Mouse (Mus musculus): Measurements from ENCODE around the gene Vps45. TPM values are rescaled to one million over a fixed set of nuclear protein-coding genes. Genes with fewer than 3 reads are reported as not detected.

The Vps45 gene
- polyA plus RNA-seq, 1 experiment from 2014 or later, result 33.6 TPM

DNA sequence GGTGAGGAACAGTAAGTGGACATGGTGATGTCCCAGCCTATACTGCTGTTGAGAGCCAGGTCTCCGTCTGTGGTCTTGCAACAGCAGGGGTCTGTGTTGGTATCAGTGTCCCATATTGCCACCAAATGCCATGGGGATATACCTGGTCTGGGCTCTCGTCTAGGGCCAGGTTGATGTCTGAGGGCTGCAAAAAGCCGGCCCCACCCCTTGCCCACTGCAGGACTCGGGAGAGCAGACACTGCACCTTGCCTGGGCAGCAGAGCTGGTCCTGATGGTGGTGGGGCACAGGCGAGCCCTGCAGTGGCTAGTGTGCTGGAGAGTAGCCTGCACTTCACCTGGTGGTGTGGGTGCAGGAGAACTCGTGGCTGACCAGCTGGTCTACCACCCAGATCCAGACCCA lies 19.8 kb upstream of the Vps45 start:
- peaks cover 2% of the 10 kb centered on the region for H3K4me1 ChIP-seq
- WGBS, result 60% methylated on average over 6 of the region's 6 CpGs
- H3K9me3 ChIP-seq, result no peaks in the 10 kb centered on the region
- no peak overlapping the region for H3K9ac ChIP-seq
- H3K4me3 ChIP-seq, result no peak overlapping the region
- no peak overlapping the region for H3K27ac ChIP-seq (replicated peaks)
- no peaks in the 10 kb centered on the region for H3K27me3 ChIP-seq (replicated peaks)
- no peaks in the 10 kb centered on the region for H3K36me3 ChIP-seq
- H3K4me2 ChIP-seq, result no peak overlapping the region
- no peak for ATAC-seq (ENCODE audit: extremely low read depth, insufficient number of reproducible peaks, low FRiP score, low TSS enrichment)

DNA sequence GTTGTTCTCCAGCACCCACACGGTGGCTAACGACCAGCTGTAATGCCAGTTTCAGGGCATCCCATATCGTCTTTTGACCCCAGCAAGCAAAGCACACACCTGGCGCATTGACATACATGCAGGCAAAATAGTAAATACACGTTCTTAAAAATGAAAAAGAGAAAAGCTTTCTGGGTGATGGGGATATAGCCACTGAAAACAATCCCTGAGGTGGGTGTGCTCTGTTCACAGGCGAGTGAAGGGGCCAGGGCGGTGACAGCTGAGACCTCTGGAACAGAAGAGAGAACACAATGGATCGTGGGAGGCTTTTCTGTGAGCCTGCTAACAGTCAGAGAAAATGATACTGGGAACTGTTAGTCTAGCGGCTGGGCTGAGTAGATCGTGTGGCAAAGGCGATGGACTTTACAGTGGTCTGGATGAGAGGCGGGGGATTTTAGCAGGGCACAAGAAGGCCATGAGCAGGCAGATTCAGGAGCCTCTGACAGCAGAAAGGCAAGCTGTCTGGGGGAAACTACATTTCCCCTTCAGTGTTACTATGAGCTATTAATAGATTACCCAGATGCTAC lies 14.7 kb upstream of the Vps45 start:
- 47% methylated on average over 12 of the region's 12 CpGs for WGBS
- H3K4me1 ChIP-seq, result peaks cover 9% of the 10 kb centered on the region
- H3K4me2 ChIP-seq, result peak overlapping the region; percentile 42
- H3K4me3 ChIP-seq, result no peak overlapping the region
- H3K27me3 ChIP-seq (replicated peaks), result no peaks in the 10 kb centered on the region
- H3K36me3 ChIP-seq, result no peaks in the 10 kb centered on the region
- H3K9ac ChIP-seq, result peak overlapping the region; percentile 58; the same call in 1 of the 2 replicates
- no peaks in the 10 kb centered on the region for H3K9me3 ChIP-seq
- no peak for ATAC-seq (ENCODE audit: extremely low read depth, insufficient number of reproducible peaks, low FRiP score, low TSS enrichment)
- peak overlapping the region; percentile 58 for H3K27ac ChIP-seq (replicated peaks)

DNA sequence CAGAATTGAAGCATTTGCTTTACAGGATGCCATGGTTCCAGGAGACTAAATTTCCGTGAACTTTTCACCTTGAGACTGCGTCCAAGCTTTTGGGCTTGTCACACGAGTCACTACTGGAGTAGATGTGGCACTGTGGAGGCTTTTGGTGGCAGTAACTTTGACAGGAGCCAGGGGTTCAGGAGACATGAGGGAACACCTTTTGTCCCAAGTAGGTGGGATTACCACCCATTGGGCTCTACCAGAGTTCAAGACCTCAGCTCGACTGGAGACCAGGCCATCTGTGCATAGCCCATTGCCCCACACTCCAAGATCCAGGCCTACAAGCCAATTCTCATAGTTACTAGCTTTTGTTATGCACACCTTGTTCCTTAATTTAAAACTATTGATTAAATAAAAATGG lies 12.0 kb upstream of the Vps45 start:
- H3K27ac ChIP-seq (replicated peaks), result no peak overlapping the region
- no peak overlapping the region for H3K4me3 ChIP-seq
- H3K4me1 ChIP-seq, result peaks cover 9% of the 10 kb centered on the region
- H3K4me2 ChIP-seq, result no peak overlapping the region
- no peaks in the 10 kb centered on the region for H3K36me3 ChIP-seq
- no peaks in the 10 kb centered on the region for H3K9me3 ChIP-seq
- no peak overlapping the region for H3K9ac ChIP-seq
- WGBS, result 71% methylated on average over 4 of the region's 4 CpGs
- H3K27me3 ChIP-seq (replicated peaks), result no peaks in the 10 kb centered on the region
- no peak for ATAC-seq (ENCODE audit: extremely low read depth, insufficient number of reproducible peaks, low FRiP score, low TSS enrichment)

DNA sequence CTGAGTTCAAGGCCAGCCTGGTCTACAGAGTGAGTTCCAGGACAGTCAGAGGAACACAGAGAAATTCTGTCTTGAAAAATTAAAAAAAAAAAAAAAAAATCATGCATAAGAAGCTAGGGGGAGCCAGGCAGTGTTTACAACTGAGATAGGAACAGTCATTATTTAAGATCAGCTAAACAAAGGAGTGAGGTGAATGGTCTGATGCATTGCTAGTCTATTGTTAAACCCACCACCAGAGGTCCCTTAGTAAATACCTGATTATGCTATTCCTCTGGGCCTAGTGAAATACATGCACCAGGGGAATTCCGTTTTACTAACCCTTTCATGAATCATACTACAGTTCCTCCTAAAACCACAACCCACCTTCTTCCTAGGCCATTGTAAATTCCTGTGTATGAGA lies 11.3 kb upstream of the Vps45 start:
- Histone ChIP-seq H3K9ac (no peak overlapping the region), H3K36me3 (no peaks in the 10 kb centered on the region), H3K4me1 (peaks cover 9% of the 10 kb centered on the region), H3K4me3 (no peak overlapping the region), H3K27ac (replicated peaks) (no peak overlapping the region), H3K27me3 (replicated peaks) (no peaks in the 10 kb centered on the region), H3K9me3 (no peaks in the 10 kb centered on the region), H3K4me2 (no peak overlapping the region)
- WGBS, result 69% methylated on average over 1 of the region's 1 CpGs
- ATAC-seq (ENCODE audit: extremely low read depth, insufficient number of reproducible peaks, low FRiP score, low TSS enrichment), result no peak

DNA sequence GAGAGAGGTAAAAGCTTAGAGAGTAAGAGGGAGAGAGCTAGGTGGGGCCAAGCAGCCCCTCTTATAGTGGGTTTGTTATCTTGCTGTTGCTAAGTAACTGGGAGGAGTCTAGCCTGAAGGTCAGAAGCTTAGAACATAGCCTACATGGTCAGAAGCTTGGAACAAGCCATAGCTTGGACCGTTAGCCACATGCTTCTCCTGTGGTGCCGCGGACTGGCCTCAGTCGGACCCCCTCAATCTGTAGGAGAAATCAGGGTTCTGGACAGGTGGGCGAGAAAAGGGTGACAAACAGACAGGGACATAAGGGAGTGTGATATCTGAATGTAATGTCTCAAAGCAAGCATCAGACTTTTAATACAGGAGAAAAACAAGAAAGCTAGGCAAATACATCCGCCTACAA lies 10.8 kb upstream of the Vps45 start:
- Histone ChIP-seq H3K4me1 (peaks cover 9% of the 10 kb centered on the region), H3K27me3 (replicated peaks) (no peaks in the 10 kb centered on the region), H3K4me2 (no peak overlapping the region), H3K27ac (replicated peaks) (no peak overlapping the region), H3K9ac (no peak overlapping the region), H3K9me3 (no peaks in the 10 kb centered on the region), H3K36me3 (no peaks in the 10 kb centered on the region), H3K4me3 (no peak overlapping the region)
- ATAC-seq (ENCODE audit: extremely low read depth, insufficient number of reproducible peaks, low FRiP score, low TSS enrichment), result no peak
- WGBS, result 85% methylated on average over 6 of the region's 6 CpGs

DNA sequence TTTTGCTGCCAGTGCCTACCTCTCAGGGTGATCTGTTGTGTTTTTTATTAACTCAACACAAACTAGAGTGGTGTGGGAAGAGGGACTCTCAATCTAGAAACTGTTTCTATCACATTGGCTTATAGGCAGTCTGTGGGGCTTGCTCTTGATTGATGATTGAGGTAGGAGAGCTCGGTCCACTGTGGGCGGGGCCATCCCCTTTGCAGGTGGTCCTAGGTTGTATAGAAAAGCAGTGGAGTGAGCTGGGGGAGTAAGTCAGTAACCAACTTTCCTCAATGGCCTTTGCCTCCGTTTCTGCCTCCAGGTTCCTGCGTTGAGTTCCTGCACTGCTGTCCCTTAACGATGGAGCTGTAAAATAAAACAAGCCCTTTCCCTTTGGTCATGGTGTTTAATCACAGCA lies 8.5 kb upstream of the Vps45 start:
- Histone ChIP-seq H3K27me3 (replicated peaks) (no peaks in the 10 kb centered on the region), H3K9me3 (no peaks in the 10 kb centered on the region), H3K36me3 (no peaks in the 10 kb centered on the region), H3K4me1 (peaks cover 4% of the 10 kb centered on the region), H3K4me3 (no peak overlapping the region), H3K4me2 (no peak overlapping the region), H3K9ac (no peak overlapping the region), H3K27ac (replicated peaks) (no peak overlapping the region)
- WGBS, result 80% methylated on average over 5 of the region's 5 CpGs
- no peak for ATAC-seq (ENCODE audit: extremely low read depth, insufficient number of reproducible peaks, low FRiP score, low TSS enrichment)

DNA sequence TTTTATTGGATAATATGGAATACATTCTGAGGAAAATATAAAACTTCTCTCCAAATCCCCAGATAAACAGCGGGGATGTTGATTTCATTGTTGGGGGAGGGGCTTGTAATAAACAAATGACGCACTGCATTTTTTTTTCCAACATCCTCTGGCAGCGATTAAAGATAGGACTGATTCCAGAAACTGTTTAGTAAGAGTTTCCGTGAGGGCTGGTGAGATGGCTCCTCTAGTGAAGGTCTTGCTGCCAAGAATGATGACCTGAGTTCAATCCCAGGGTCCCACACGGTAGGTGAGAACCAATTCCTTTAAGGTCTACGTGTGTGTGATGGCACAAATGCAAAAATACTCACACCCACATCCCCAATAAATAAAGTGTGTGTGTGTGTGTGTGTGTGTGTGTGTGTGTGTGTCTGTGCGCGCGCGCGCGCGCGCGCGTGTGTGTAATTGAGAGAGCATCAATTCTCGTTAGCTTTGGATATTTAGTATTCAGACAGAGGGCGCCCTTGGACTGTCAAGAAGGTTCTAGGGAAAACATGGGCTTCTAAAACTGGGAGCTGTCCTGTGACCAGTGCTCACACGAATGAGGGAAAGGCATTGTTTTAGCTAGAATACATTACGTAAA lies 7.6 kb upstream of the Vps45 start:
- Histone ChIP-seq H3K9me3 (no peaks in the 10 kb centered on the region), H3K27me3 (replicated peaks) (no peaks in the 10 kb centered on the region), H3K4me1 (peaks cover 4% of the 10 kb centered on the region), H3K9ac (0 out of 2 replicates have a peak overlapping the region, but pooled peaks have one; percentile 33), H3K4me3 (peak overlapping the region; percentile 14; the same call in 1 of the 2 replicates), H3K27ac (replicated peaks) (no peak overlapping the region), H3K36me3 (no peaks in the 10 kb centered on the region), H3K4me2 (peak overlapping the region; percentile 60)
- WGBS, result 26% methylated on average over 20 of the region's 20 CpGs
- no peak for ATAC-seq (ENCODE audit: extremely low read depth, insufficient number of reproducible peaks, low FRiP score, low TSS enrichment)

DNA sequence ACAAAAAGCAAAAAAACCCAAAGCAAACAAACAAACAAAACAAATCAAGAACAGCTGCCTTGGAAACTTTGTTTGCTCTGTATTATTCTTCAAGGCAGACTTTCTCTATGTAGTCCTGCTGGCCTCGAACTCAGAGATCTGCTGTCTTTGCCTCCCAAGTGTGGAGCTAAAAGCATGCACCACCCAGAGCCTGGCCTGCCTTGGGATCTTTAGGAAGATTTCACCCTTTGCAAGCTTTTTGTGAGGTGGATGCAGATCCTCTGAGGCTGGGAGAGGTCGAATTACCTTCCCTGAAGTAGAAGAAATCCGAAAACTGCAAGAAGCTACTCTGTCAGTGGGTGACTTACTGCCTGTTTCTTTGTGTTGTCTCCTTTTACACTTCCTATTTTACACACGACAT lies 6.9 kb upstream of the Vps45 start:
- Histone ChIP-seq H3K27ac (replicated peaks) (no peak overlapping the region), H3K4me1 (peaks cover 2% of the 10 kb centered on the region), H3K4me2 (no peak overlapping the region), H3K4me3 (no peak overlapping the region), H3K9ac (no peak overlapping the region), H3K9me3 (no peaks in the 10 kb centered on the region), H3K36me3 (no peaks in the 10 kb centered on the region), H3K27me3 (replicated peaks) (no peaks in the 10 kb centered on the region)
- no peak for ATAC-seq (ENCODE audit: extremely low read depth, insufficient number of reproducible peaks, low FRiP score, low TSS enrichment)
- WGBS, result 38% methylated on average over 4 of the region's 4 CpGs

DNA sequence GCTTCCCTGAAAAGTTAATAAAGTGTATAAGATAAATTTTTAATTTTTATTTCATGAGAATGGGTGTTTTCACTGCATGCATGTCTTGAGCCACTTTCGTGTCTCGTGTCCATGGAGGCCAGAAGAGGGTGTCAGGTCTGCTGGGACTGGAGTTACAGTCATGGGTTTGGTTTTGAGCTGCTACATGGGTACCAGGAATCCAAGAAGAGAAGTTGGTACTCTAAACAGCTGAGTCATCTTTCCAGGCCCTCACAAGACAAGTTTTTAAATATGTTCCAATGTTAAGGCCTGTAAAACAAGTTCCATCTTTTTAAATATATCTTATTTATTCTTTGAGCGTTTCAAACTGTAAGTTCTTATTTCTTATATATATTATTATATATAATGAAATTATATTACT lies 6.0 kb upstream of the Vps45 start:
- Histone ChIP-seq H3K4me1 (no peaks in the 10 kb centered on the region; the same call in 1 of the 2 replicates), H3K27me3 (replicated peaks) (no peaks in the 10 kb centered on the region), H3K4me3 (no peak overlapping the region), H3K36me3 (no peaks in the 10 kb centered on the region), H3K9me3 (no peaks in the 10 kb centered on the region), H3K9ac (no peak overlapping the region), H3K27ac (replicated peaks) (no peak overlapping the region), H3K4me2 (no peak overlapping the region)
- WGBS, result 84% methylated on average over 3 of the region's 3 CpGs
- no peak for ATAC-seq (ENCODE audit: extremely low read depth, insufficient number of reproducible peaks, low FRiP score, low TSS enrichment)

DNA sequence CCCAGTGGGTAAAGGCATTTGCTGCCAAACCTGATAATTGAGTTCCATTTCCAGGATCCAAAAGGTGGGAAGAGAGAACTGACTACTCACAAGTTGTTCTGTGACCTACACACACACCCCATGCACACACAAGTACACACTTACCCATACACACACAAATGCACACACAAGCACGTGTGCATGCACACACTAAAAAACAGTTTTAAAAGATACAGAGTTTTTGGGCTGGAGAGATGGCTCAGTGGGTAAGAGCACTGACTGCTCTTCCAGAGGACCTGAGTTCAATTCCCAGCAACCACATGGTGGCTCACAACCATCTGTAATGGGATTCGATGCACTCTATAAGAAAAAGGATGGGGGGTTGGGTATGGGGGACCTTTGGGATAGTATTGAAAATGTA lies 5.0 kb upstream of the Vps45 start:
- Histone ChIP-seq H3K27ac (replicated peaks) (no peak overlapping the region), H3K4me1 (peaks cover 6% of the 10 kb centered on the region), H3K27me3 (replicated peaks) (no peaks in the 10 kb centered on the region), H3K4me3 (no peak overlapping the region), H3K36me3 (no peaks in the 10 kb centered on the region), H3K4me2 (no peak overlapping the region), H3K9ac (no peak overlapping the region), H3K9me3 (no peaks in the 10 kb centered on the region)
- 70% methylated on average over 2 of the region's 2 CpGs for WGBS
- ATAC-seq (ENCODE audit: extremely low read depth, insufficient number of reproducible peaks, low FRiP score, low TSS enrichment), result no peak

DNA sequence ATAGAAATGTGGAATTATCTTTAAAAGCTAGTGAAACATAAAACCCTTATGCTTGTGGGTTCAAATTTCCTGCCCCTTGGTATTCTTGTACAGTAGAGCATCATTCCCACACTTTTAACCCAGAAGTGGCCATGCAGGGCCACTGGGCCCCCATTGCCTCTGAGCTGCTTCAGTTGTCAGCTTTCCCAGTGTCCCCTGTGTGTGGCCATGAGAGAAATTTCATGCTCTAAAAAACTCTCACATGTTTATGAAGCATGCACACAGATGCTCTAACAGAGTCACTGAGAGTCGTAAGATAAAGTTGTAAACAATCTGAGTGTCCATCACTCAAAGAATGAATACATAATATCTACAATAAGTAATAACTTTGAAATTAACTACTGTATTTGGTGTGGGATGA lies 1.9 kb upstream of the Vps45 start:
- H3K27me3 ChIP-seq (replicated peaks), result no peaks in the 10 kb centered on the region
- no peak overlapping the region for H3K27ac ChIP-seq (replicated peaks)
- no peak overlapping the region for H3K4me3 ChIP-seq
- H3K4me2 ChIP-seq, result no peak overlapping the region
- ATAC-seq (ENCODE audit: extremely low read depth, insufficient number of reproducible peaks, low FRiP score, low TSS enrichment), result no peak
- peaks cover 17% of the 10 kb centered on the region for H3K4me1 ChIP-seq
- 72% methylated on average over 1 of the region's 1 CpGs for WGBS
- H3K9ac ChIP-seq, result no peak overlapping the region
- H3K36me3 ChIP-seq, result peaks cover 7% of the 10 kb centered on the region
- H3K9me3 ChIP-seq, result no peaks in the 10 kb centered on the region

DNA sequence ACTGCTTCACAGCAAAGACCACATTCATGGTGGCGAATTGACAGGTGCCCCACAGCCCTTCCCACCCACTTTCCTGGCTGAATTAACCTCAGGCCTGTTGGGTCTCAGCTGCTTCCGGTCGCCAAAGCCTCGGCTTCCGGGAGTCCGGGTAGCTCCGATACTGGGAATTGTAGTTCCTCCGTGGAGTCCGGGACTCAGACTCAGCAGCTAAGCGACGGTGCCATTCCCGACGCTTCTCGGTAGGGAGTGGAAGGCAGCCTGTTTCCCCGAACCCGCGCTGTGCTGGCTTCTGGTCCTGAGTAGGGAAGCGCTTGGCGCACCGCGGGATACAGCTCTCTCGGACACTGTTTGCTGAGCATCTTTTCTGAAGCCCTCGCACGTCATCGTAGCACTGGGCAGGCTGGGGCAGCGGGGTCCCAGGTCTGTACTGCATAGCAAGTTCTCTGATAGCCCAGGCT lies 490 bp downstream of the Vps45 start:
- H3K27ac ChIP-seq (replicated peaks), result peak overlapping the region; percentile 89
- peaks cover 17% of the 10 kb centered on the region for H3K4me1 ChIP-seq
- peaks cover 22% of the 10 kb centered on the region for H3K36me3 ChIP-seq
- no peaks in the 10 kb centered on the region for H3K9me3 ChIP-seq
- peak overlapping the region; percentile 86 for H3K4me2 ChIP-seq
- WGBS, result 0% methylated on average over 26 of the region's 26 CpGs
- peak overlapping the region; percentile 76 for H3K4me3 ChIP-seq
- ATAC-seq (ENCODE audit: extremely low read depth, insufficient number of reproducible peaks, low FRiP score, low TSS enrichment), result peak; percentile 71
- no peaks in the 10 kb centered on the region for H3K27me3 ChIP-seq (replicated peaks)
- peak overlapping the region; percentile 86 for H3K9ac ChIP-seq

Measured in heart, embryonic 13.5 days (tissue).